Mouse (Mus musculus) olfactory bulb, adult 2 months (tissue): ENCODE measurements around the gene Spef2.

ENCODE experiments used
- CTCF ChIP-seq: fragments of 200-500 bp; IDR thresholded peaks from 2 replicates; pipeline ENCODE4 v1.5.1; 2012; ENCODE audit warnings: low read depth, mild to moderate bottlenecking, low read length, moderate library complexity; ENCODE audit not compliant: insufficient read depth
- POLR2A ChIP-seq: fragments of 200-500 bp; IDR thresholded peaks from 2 replicates; pipeline ENCODE4 v1.6.1; 2012; ENCODE audit warnings: mild to moderate bottlenecking, low read depth, low read length, moderate library complexity; ENCODE audit not compliant: insufficient read depth

- no peak for TF ChIP-seq CTCF
- TF ChIP-seq POLR2A: no peak
Measured at GRCm38 (mm10) chr15:9577303-9577702, 171.4 kb downstream of the Spef2 start.
